Mouse (Mus musculus) heart, embryonic 12.5 days (tissue): ENCODE data around the gene Nid2. TPM values are rescaled to one million over a fixed set of nuclear protein-coding genes. Genes with fewer than 3 reads are reported as not detected.
A peak's percentile ranks its signal among the peaks of the same experiment; 100 is the strongest.

Experiments used
- ATAC-seq: fragments of 200-750 bp; cut with Nextera tagmentation; 2 replicates; pipeline ENCODE4 v1.8.0; 2017; ENCODE audit warnings: moderate TSS enrichment, moderate library complexity; ENCODE audit not compliant: insufficient number of reproducible peaks, low FRiP score
- H3K27ac ChIP-seq: fragments of 300-500 bp; sonication (generic); 2 replicates; pipeline ENCODE4 v1.5.1; 2016; ENCODE audit warnings: mild to moderate bottlenecking, moderate library complexity; ENCODE audit not compliant: poor library complexity, severe bottlenecking
- H3K27me3 ChIP-seq: fragments of 300-500 bp; sonication (generic); replicated peaks from 2 replicates; pipeline ENCODE4 v1.6.1; 2016; ENCODE audit warnings: mild to moderate bottlenecking, moderate library complexity
- H3K36me3 ChIP-seq: fragments of 300-500 bp; sonication (generic); 2 replicates; pipeline ENCODE4 v1.6.1; 2016; ENCODE audit warnings: mild to moderate bottlenecking, moderate library complexity
- H3K4me1 ChIP-seq: fragments of 300-500 bp; sonication (generic); replicated peaks from 2 replicates; pipeline ENCODE4 v1.6.1; 2016; ENCODE audit warnings: mild to moderate bottlenecking
- H3K4me2 ChIP-seq: fragments of 300-500 bp; sonication (generic); 2 replicates; pipeline ENCODE4 v1.6.1; 2016; ENCODE audit warnings: mild to moderate bottlenecking, moderate library complexity
- H3K4me3 ChIP-seq: fragments of 300-500 bp; sonication (generic); 2 replicates; pipeline ENCODE4 v1.5.1; 2016; ENCODE audit warnings: mild to moderate bottlenecking
- H3K9ac ChIP-seq: fragments of 300-500 bp; sonication (generic); 2 replicates; pipeline ENCODE4 v1.6.1; 2016; ENCODE audit warnings: mild to moderate bottlenecking, moderate library complexity
- H3K9me3 ChIP-seq: fragments of 300-500 bp; sonication (generic); replicated peaks from 2 replicates; pipeline ENCODE4 v1.6.1; 2016; ENCODE audit warnings: mild to moderate bottlenecking, moderate library complexity
- WGBS: fragments of 180-500 bp; shearing (Covaris S2); methylation state at CpG from one replicate; pipeline ENCODE4 v1.1.7; 2016; 5-methylcytosine and 5-hydroxymethylcytosine counted together
- polyA plus RNA-seq: library from polyadenylated mRNA; unstranded; fragments of >200 nt; fragmentation: Nextera tagmentation; extraction: Ambion mirVana; gene quantifications from 2 replicates; pipeline ENCODE4 v1.2.1, GENCODE M21; 2016

The Nid2 gene
- polyA plus RNA-seq, 1 experiment from 2014 or later: 208 TPM

DNA sequence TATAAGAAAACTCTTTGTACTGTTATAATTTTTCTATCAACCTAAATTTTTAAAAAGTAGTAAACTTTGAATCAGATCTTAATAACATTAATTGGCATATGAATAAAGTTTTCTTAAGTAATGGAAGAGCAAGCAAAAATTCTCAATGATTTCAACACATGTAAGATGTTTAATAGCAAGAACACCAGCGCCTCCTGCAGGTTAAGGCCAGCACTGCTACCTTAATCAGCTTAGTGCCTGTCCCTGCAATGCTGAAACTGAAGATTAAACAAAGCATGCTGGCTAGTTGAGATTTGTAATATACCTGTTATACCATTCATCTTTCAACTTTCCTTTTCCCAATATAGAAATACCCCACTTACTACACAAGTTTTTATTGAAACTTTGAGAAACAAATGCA lies 66.9 kb downstream of the Nid2 start:
- H3K4me2 ChIP-seq: no peak overlapping the region
- ATAC-seq: no peak
- H3K4me3 ChIP-seq: no peak overlapping the region
- H3K27ac ChIP-seq: no peak overlapping the region
- H3K36me3 ChIP-seq: peaks cover 63% of the 10 kb centered on the region
- 0 out of 2 replicates have a peak, but pooled peaks cover 3% of the 10 kb centered on the region for H3K9me3 ChIP-seq
- H3K27me3 ChIP-seq: no peaks in the 10 kb centered on the region
- H3K9ac ChIP-seq: no peak overlapping the region
- H3K4me1 ChIP-seq: peaks cover 8% of the 10 kb centered on the region
- WGBS: 13% methylated on average over 1 of the region's 1 CpGs

DNA sequence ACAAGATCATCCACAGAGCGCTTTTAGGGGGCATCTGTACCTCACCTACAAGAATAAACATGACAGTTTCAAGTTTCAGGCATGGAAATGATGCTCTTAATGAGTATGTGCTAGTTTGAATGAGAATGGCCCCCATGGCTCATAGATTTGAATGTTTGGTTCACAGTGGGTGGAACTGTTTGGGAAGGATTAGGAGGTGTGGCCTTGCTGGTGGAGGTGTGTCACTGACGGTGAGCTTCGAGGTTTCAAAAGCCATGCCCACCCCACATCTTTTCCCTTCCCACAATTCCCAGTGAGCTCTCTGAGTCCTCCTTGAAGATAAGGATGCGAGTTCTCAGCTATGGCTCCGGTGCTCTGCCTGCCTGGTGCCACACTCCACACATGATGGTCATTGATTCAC lies 70.6 kb downstream of the Nid2 start:
- WGBS: 97% methylated on average over 5 of the region's 5 CpGs
- no peak overlapping the region for H3K27ac ChIP-seq
- no peak overlapping the region for H3K4me3 ChIP-seq
- H3K4me2 ChIP-seq: no peak overlapping the region
- no peaks in the 10 kb centered on the region for H3K27me3 ChIP-seq
- H3K36me3 ChIP-seq: peaks cover 32% of the 10 kb centered on the region
- ATAC-seq: no peak
- 0 out of 2 replicates have a peak, but pooled peaks cover 3% of the 10 kb centered on the region for H3K9me3 ChIP-seq
- no peak overlapping the region for H3K9ac ChIP-seq
- peaks cover 16% of the 10 kb centered on the region for H3K4me1 ChIP-seq

DNA sequence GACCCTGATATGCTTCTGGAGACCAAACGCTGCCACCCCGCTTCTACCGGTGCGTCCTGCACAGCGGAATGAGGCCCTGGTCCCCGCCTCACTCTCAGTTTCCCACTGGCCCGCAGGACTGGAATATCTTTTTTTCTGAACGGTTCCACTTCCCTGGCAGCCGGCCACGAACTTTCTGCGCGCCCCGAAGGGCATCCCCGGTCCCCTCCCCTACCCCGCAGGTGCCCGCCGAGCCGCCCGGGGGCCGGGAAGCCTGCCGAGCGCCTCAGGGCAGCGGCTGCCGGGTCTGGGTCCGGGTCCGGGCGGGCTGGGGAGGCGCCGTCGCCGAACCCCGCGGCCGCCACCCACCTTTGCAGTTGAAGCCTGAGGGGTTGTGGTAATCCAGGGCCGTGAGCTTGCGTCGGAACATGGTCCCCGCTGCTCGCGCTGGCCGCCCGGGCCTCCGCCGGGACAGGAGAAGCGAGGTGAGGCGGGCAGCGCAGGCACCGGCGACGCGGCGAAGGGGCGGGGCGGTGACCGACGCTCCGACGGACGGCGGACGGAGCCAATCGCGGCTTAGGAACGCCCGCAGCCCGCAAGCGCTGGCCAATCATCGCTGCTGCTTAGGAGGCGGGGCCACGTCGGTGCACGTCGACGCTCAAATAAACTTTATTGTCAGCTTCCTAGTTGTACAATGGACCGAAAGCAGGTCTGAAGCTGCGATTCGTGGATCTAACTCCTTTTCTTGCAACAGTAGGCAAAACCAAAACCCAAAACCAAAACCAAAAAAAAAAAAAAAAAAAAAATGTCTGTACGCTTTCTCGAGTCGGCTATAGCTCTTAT lies 72.5 kb downstream of the Nid2 start, which contains the start of gene Rtraf:
TSS of gene Rtraf (minus strand) at position 504 of the 822 bp plus-strand sequence.
- Histone ChIP-seq H3K9me3 (0 out of 2 replicates have a peak, but pooled peaks cover 3% of the 10 kb centered on the region), H3K4me2 (peak within 1 kb of the TSS; percentile 88), H3K4me3 (peak within 1 kb of the TSS; percentile 100), H3K27ac (peak within 1 kb of the TSS; percentile 79), H3K27me3 (0 out of 2 replicates have a peak, but pooled peaks cover 3% of the 10 kb centered on the region), H3K36me3 (peaks cover 26% of the 10 kb centered on the region), H3K9ac (peak within 1 kb of the TSS; percentile 99), H3K4me1 (peaks cover 16% of the 10 kb centered on the region)
- WGBS: under 1% methylated on average over 79 of the region's 80 CpGs
- peak; percentile 99 for ATAC-seq

DNA sequence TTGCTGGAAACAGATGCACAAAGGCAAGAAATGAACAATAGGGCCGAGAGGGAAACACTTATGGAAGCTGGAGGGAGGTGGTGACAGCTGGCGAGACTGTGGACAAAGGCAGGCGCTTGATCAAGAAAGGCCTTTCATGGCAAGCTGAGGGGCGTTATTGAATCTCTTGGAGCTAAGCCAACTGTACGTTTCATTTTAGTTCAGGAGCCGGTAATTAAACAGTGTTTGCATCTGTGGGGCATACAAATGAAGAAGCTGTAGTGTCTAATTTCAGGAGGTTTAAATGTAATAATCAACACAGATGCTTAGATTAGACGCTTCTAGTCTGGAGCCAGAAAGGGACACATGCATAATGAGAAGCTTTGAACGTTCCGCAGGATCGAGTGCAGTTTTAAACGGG lies 74.4 kb downstream of the Nid2 start:
- Histone ChIP-seq H3K9me3 (0 out of 2 replicates have a peak, but pooled peaks cover 3% of the 10 kb centered on the region), H3K9ac (no peak overlapping the region), H3K4me1 (peaks cover 13% of the 10 kb centered on the region), H3K4me3 (no peak overlapping the region), H3K4me2 (peak overlapping the region; percentile 20; the same call in 1 of the 2 replicates), H3K36me3 (peaks cover 11% of the 10 kb centered on the region), H3K27me3 (peaks cover 6% of the 10 kb centered on the region; the same call in 1 of the 2 replicates), H3K27ac (peak overlapping the region; percentile 15; the same call in 1 of the 2 replicates)
- 60% methylated on average over 11 of the region's 11 CpGs for WGBS
- ATAC-seq: no peak

DNA sequence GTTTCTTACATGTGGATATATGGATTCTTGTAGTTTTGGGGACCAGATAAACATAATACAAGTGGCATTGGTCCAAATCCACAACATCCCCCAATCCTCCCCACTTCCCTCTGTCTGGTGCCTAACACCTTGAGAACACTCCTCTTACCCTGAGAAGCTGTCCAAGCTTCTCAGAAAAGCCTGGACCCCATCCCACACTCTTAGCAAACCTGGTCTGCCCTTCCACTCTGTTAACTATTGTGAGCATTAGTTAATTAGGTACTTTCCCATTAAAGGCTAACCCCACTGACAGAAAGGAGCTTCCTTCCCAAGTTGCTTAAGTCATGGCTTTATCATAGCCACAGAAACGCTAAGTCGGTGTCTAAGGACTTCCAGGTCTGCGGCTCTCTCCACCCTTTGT lies 85.2 kb downstream of the Nid2 start:
- no peak for ATAC-seq
- 0 out of 2 replicates have a peak, but pooled peaks cover 4% of the 10 kb centered on the region for H3K27me3 ChIP-seq
- no peak overlapping the region for H3K4me3 ChIP-seq
- no peaks in the 10 kb centered on the region for H3K9me3 ChIP-seq
- H3K4me1 ChIP-seq: no peaks in the 10 kb centered on the region
- H3K36me3 ChIP-seq: no peaks in the 10 kb centered on the region
- H3K9ac ChIP-seq: no peak overlapping the region
- no peak overlapping the region for H3K27ac ChIP-seq
- 70% methylated on average over 3 of the region's 3 CpGs for WGBS
- H3K4me2 ChIP-seq: no peak overlapping the region

DNA sequence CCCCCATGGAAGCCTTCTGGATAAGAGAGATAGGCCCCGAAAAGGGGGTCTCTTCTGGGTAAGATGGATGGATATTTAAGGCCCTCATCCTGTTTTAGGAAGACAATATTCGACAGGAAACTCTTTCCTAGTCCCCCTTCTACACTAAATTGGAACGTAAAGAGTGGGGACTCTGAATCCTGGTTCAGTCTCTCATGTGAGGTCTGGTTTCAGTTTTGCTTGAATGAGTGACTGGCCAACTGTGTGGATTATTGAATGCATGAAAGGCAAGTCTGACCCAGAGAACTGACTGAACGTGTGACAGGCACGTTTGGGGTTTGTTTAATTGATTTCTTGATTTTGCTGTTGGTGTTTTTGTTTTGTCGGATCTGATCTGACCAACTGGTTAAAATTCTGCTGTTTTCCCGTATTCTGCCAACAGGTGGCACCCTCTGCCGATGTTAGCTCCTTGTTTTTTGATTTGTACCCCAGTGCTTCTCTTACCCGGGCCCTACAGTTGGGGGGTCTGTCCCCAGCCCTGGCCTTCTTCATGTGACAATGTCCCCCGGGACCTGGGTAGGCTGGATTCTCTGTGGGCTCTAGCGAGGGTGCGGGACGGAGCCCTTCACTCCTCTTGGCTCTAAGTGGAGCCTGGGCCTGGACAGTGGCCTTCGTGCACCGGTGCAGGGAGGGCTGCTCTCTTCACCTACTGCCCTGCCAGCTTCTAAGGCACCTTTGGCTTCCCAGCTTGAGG lies 88.7 kb downstream of the Nid2 start:
- H3K27ac ChIP-seq: no peak overlapping the region
- WGBS: 30% methylated on average over 15 of the region's 15 CpGs
- no peaks in the 10 kb centered on the region for H3K4me1 ChIP-seq
- peak overlapping the region; percentile 58 for H3K4me2 ChIP-seq
- H3K9ac ChIP-seq: peak overlapping the region; percentile 50; the same call in 1 of the 2 replicates
- 0 out of 2 replicates have a peak, but pooled peaks cover 4% of the 10 kb centered on the region for H3K27me3 ChIP-seq
- H3K9me3 ChIP-seq: no peaks in the 10 kb centered on the region
- ATAC-seq: 0 out of 2 replicates have a peak, but pooled peaks have one; percentile 33
- H3K4me3 ChIP-seq: peak overlapping the region; percentile 33
- no peaks in the 10 kb centered on the region for H3K36me3 ChIP-seq

DNA sequence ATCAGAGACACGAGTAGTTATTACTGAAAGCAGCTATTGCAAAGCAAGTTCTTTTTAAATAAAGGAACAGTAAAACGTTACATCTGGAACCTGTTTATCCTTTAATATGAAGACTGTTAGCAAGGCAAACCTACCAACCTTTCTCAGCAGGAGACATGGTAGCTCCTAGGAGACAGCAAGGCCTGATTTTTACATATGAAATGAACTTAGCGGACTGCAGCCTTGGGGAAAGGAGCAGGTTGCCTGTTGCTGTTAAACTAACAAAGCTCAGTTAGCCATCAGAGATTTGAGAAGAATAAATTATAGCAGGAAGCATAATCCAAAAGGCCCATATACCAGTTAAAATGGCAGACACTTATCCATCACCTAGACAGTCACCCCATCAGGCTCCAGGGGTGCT lies 102.4 kb downstream of the Nid2 start:
- WGBS: 53% methylated on average over 3 of the region's 3 CpGs

DNA sequence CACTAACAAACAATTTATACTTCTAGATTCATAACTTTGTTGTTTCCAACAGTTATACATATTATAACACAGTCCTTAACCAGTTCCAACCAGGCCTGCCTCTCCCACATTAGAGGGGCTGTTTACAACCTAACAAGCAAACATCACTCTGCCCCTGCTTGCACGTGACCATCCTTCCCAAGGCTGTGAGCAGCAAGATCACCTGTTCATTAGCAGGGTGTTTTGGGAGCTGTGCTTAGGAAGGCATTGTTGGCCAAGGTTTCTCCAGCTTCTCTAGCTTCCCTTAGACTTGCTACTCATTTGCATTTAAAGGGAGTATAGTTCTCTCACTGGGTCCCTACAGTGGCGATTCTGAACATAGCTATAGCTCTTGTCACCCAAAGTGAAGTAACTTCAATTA lies 107.2 kb downstream of the Nid2 start:
- H3K9ac ChIP-seq: no peak overlapping the region
- H3K27me3 ChIP-seq: no peaks in the 10 kb centered on the region
- H3K27ac ChIP-seq: no peak overlapping the region
- H3K36me3 ChIP-seq: no peaks in the 10 kb centered on the region
- H3K4me1 ChIP-seq: 0 out of 2 replicates have a peak, but pooled peaks cover 3% of the 10 kb centered on the region
- no peak overlapping the region for H3K4me2 ChIP-seq
- 77% methylated on average over 2 of the region's 2 CpGs for WGBS
- 0 out of 2 replicates have a peak, but pooled peaks cover 4% of the 10 kb centered on the region for H3K9me3 ChIP-seq
- H3K4me3 ChIP-seq: no peak overlapping the region
- ATAC-seq: no peak

More for the DNA sequence above, 102.4 kb downstream of the Nid2 start:
- Histone ChIP-seq H3K36me3 (no peaks in the 10 kb centered on the region), H3K9ac (no peak overlapping the region), H3K4me1 (no peaks in the 10 kb centered on the region), H3K4me2 (no peak overlapping the region), H3K27ac (no peak overlapping the region), H3K4me3 (no peak overlapping the region), H3K9me3 (0 out of 2 replicates have a peak, but pooled peaks cover 4% of the 10 kb centered on the region), H3K27me3 (no peaks in the 10 kb centered on the region)
- no peak for ATAC-seq

DNA sequence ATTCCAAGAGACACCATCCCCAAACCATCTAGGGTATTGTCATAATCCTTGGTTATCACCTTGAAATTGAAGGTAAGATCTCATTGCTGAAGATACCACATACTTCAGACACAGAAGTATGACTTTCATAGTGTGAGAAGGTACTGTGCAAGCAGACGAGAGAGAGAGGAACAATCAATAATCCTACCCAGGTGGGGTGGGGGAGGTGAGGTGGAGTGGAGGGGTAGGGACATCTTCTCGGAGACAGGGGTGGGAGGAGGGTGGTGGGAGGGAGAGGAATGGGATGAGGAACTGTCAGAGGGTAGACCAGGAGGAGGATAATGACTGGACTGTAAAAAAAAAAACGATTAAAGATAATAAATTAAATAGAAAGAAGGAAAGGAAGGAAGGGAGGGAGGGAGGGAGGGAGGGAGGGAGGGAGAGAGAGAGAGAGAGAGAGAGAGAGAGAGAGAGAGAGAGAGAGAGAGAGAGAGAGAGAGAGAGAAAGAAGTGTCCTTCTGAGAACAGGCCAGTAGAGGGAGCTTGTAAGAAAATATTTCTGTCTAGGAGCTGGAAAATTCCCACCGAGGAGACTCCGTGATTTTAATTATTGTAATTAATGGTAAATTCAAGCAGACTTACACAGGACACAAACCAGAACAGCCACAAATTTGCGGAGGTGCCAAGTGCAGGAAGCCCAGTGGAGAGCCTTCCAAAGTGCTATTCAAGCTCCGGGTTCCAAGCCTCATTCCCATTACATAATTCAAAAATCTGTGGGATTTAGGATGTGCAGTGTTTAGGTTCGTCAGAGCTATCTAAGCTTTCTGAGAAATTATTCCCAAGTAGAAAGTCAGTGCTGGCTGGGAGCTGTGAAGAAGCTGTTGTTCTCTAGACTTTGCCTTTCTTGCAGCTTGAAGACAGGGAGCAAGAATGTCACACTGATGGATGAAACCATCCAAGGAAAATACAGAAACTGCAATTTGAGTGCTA lies 108.0 kb downstream of the Nid2 start:
- H3K27me3 ChIP-seq: no peaks in the 10 kb centered on the region
- H3K4me3 ChIP-seq: no peak overlapping the region
- 0 out of 2 replicates have a peak, but pooled peaks cover 3% of the 10 kb centered on the region for H3K4me1 ChIP-seq
- 38% methylated on average over 8 of the region's 8 CpGs for WGBS
- no peaks in the 10 kb centered on the region for H3K36me3 ChIP-seq
- H3K9ac ChIP-seq: no peak overlapping the region
- H3K4me2 ChIP-seq: no peak overlapping the region
- no peak for ATAC-seq
- no peak overlapping the region for H3K27ac ChIP-seq
- H3K9me3 ChIP-seq: peaks cover 4% of the 10 kb centered on the region; the same call in 1 of the 2 replicates

DNA sequence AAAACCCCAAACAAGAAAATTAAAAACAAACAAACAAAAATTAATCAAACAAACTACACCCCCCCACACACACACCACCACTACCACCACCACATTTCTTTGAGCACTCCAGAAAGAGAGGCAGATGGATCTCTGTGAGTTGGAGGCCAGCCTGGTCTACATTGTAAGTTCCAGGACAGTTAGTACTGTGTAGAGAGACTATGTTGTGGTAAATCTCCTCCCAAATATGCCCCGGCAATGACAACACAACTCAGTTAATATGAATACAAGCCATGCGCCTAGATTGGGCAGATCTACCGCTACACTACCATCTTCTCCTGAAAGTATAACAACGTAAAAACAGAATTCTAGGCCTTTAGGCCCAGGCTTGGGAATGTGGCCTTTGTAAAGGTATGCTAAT lies 109.2 kb downstream of the Nid2 start:
- no peak for ATAC-seq
- Histone ChIP-seq H3K27ac (no peak overlapping the region), H3K9me3 (peaks cover 4% of the 10 kb centered on the region; the same call in 1 of the 2 replicates), H3K27me3 (no peaks in the 10 kb centered on the region), H3K36me3 (no peaks in the 10 kb centered on the region), H3K4me3 (no peak overlapping the region), H3K9ac (no peak overlapping the region), H3K4me2 (no peak overlapping the region), H3K4me1 (0 out of 2 replicates have a peak, but pooled peaks cover 3% of the 10 kb centered on the region)
- 91% methylated on average over 4 of the region's 4 CpGs for WGBS
